Mouse (Mus musculus) lung, embryonic 15.5 days (tissue): ENCODE data around the gene Klhl24. TPM values are rescaled to one million over a fixed set of nuclear protein-coding genes. Genes with fewer than 3 reads are reported as not detected.
"Not testable (repeated sequence)": the region's sequence is repeated elsewhere in the genome, so short reads cannot be mapped to it uniquely, and the experiment has no call there.

Source experiments
- ATAC-seq: fragments of 200-750 bp; cut with Nextera tagmentation; 2 replicates; pipeline ENCODE4 v1.8.0; 2017; ENCODE audit warnings: moderate number of reproducible peaks, borderline replicate concordance; ENCODE audit not compliant: low FRiP score, low TSS enrichment; ENCODE audit errors: extremely low read depth
- H3K27ac ChIP-seq: fragments of 300-500 bp; sonication (generic); 2 replicates; pipeline ENCODE4 v1.5.1; 2015; ENCODE audit warnings: moderate library complexity, mild to moderate bottlenecking, inconsistent platforms
- H3K27me3 ChIP-seq: fragments of 300-500 bp; sonication (generic); 2 replicates; pipeline ENCODE4 v1.6.1; 2015; ENCODE audit warnings: inconsistent platforms
- H3K36me3 ChIP-seq: fragments of 300-500 bp; sonication (generic); 2 replicates; pipeline ENCODE4 v1.6.1; 2015; ENCODE audit warnings: inconsistent platforms
- H3K4me1 ChIP-seq: fragments of 300-500 bp; sonication (generic); 2 replicates; pipeline ENCODE4 v1.6.1; 2015; ENCODE audit warnings: inconsistent platforms
- H3K4me2 ChIP-seq: fragments of 300-500 bp; sonication (generic); 2 replicates; pipeline ENCODE4 v1.6.1; 2015; ENCODE audit warnings: inconsistent platforms, mild to moderate bottlenecking, moderate library complexity
- H3K4me3 ChIP-seq: fragments of 300-500 bp; sonication (generic); 2 replicates; pipeline ENCODE4 v1.5.1; 2015; ENCODE audit warnings: mild to moderate bottlenecking, inconsistent platforms
- H3K9ac ChIP-seq: fragments of 300-500 bp; sonication (generic); 2 replicates; pipeline ENCODE4 v1.6.1; 2015; ENCODE audit warnings: inconsistent platforms
- H3K9me3 ChIP-seq: fragments of 300-500 bp; sonication (generic); 2 replicates; pipeline ENCODE4 v1.6.1; 2016; ENCODE audit warnings: inconsistent platforms
- WGBS: fragments of 180-500 bp; shearing (Covaris S2); methylation state at CpG from one replicate; pipeline ENCODE4 v1.1.7; 2015; 5-methylcytosine and 5-hydroxymethylcytosine counted together
- polyA plus RNA-seq: library from polyadenylated mRNA; unstranded; fragments of >200 nt; fragmentation: Nextera tagmentation; extraction: Ambion mirVana; gene quantifications from 2 replicates; pipeline ENCODE4 v1.2.1, GENCODE M21; 2015

Gene Klhl24
- polyA plus RNA-seq, 1 experiment from 2014 or later, result 31.3 TPM

DNA sequence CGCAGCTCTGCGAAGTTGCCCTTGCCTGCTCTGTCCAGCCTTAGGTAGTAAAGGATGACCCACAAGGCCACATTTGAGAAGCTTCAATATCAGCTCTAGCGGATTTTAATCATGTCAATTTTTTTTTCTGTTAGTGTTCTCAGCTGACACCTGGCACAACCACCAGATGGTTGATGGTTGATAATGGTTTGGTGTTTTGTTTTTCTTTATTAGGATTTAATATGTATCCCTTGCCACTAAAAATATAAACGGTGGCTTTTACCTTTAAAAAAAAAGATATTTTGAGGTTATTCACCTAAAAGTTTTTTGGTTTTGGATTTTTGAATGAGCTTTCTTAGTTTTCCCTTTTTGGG lies 1.0 kb downstream of the Klhl24 start:
- Histone ChIP-seq H3K27ac (peak overlapping the region; percentile 98), H3K9me3 (peaks cover under 1% of the 10 kb centered on the region), H3K4me2 (peak overlapping the region; percentile 54), H3K4me1 (no peaks in the 10 kb centered on the region), H3K36me3 (peaks cover 8% of the 10 kb centered on the region), H3K9ac (peak overlapping the region; percentile 82), H3K27me3 (no peaks in the 10 kb centered on the region), H3K4me3 (peak overlapping the region; percentile 72)
- 4% methylated on average over 4 of the region's 4 CpGs for WGBS
- ATAC-seq, result no peak

DNA sequence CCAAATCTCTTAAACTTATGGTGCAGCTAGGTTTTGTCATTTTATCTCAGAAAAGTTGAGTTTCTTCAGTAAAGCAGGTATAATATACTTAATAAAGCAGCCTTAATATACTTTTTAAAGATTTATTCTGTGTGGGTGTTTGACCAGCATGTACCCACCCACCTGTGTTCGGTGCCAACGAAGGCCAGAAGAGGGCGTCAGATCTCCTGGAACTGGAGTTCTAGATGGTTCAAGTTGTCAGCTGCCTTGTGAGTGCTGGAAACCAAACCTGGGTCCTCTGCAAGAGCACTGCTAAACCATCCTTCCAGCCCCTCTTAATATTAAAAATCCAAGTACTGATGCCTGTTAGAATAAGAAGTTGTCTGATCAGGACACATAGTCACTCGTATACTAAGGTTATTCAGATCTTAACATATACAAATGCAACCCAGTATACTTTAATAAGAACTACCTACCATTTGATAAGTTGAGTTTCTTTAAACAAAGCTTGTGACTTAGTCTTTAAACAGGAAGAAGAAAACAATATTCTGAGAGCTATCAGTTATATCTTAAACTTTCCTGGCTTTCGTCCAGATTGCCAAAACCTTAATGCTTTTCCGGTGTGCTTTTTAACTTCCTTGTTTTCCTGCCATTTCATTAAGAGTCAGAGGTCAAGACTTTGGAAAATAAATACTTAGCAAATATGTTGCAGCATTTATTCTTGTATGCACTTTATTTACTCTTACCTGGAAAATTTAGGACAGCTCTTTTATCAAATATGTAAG lies 1.7 kb downstream of the Klhl24 start:
- no peaks in the 10 kb centered on the region for H3K27me3 ChIP-seq
- no peaks in the 10 kb centered on the region for H3K4me1 ChIP-seq
- no peak overlapping the region for H3K4me3 ChIP-seq
- peak overlapping the region; percentile 54; the same call in 1 of the 2 replicates for H3K4me2 ChIP-seq
- H3K27ac ChIP-seq, result no peak overlapping the region
- no peak overlapping the region for H3K9ac ChIP-seq
- 78% methylated on average over 6 of the region's 6 CpGs for WGBS
- ATAC-seq, result no peak
- H3K36me3 ChIP-seq, result peaks cover 15% of the 10 kb centered on the region
- H3K9me3 ChIP-seq, result peaks cover 8% of the 10 kb centered on the region

DNA sequence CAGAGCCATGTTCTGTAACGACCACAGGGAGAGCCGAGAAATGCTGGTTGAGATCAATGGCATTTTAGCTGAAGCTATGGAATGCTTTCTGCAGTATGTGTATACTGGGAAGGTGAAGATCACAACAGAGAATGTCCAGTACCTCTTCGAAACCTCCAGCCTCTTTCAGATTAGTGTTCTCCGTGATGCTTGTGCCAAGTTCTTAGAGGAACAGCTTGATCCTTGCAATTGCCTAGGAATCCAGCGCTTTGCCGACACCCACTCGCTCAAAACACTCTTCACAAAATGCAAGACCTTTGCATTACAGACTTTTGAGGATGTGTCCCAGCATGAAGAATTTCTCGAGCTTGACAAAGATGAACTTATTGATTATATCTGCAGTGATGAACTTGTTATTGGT lies 9.7 kb downstream of the Klhl24 start:
- no peak for ATAC-seq
- Histone ChIP-seq H3K9me3 (peaks cover 10% of the 10 kb centered on the region), H3K4me1 (no peaks in the 10 kb centered on the region), H3K9ac (no peak overlapping the region), H3K27ac (no peak overlapping the region), H3K4me3 (no peak overlapping the region), H3K36me3 (peaks cover 65% of the 10 kb centered on the region), H3K4me2 (no peak overlapping the region), H3K27me3 (no peaks in the 10 kb centered on the region)
- WGBS, result 93% methylated on average over 8 of the region's 8 CpGs

- no peak overlapping the region for H3K27ac ChIP-seq
- peaks cover 3% of the 10 kb centered on the region; the same call in 1 of the 2 replicates for H3K9me3 ChIP-seq
- H3K36me3 ChIP-seq, result peaks cover 55% of the 10 kb centered on the region
- no peaks in the 10 kb centered on the region for H3K4me1 ChIP-seq
- over 99% methylated on average over 6 of the region's 6 CpGs for WGBS
- H3K9ac ChIP-seq, result no peak overlapping the region
- no peak overlapping the region for H3K4me2 ChIP-seq
- no peak for ATAC-seq
- no peaks in the 10 kb centered on the region for H3K27me3 ChIP-seq
- H3K4me3 ChIP-seq, result no peak overlapping the region
Observed at GRCm38 (mm10) chr16:20108961-20109360, 11.6 kb downstream of the Klhl24 start.

DNA sequence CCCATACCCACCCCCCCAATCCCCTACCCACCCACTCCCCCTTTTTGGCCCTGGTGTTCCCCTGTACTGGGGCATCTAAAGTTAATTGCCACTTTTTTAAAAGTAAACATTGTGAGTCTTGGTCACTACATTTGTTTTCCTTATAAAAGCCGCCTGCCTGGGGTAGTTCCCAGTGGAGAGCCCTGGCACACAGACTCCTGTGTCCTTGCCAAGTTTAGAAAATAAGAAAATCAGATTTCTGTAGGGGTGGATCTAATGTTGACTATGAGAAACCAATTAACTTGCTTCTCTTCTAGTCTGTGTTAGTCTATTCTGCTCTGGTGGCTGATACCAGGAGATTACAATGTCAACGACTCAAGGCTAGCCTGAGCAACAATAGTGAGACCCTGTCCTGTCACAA lies 15.3 kb downstream of the Klhl24 start:
- Histone ChIP-seq H3K4me3 (no peak overlapping the region), H3K4me1 (no peaks in the 10 kb centered on the region), H3K4me2 (no peak overlapping the region), H3K9me3 (no peaks in the 10 kb centered on the region), H3K27ac (no peak overlapping the region), H3K27me3 (no peaks in the 10 kb centered on the region), H3K36me3 (peaks cover 40% of the 10 kb centered on the region), H3K9ac (no peak overlapping the region)
- ATAC-seq, result no peak; the same call in 1 of the 2 replicates
- 56% methylated on average over 2 of the region's 2 CpGs for WGBS

DNA sequence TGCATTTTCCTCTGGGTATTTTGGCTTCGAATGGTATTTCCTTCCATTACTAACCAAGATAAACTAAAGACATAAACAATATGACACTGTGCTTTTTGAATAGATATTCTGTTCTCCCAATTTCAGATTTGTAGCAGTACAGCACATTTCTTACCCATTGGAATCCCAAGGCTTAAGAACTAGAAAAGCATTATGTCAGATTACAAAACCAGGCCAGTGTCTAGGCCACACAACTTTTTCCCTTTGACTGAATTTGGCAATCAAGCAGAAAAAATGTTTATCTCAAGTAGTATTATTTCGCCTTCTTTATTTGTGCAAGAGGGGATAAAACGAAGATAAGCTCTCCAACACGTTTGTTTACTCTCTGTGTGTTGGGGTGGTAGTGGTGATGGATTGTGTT lies 18.7 kb downstream of the Klhl24 start:
- H3K4me3 ChIP-seq, result no peak overlapping the region
- H3K27ac ChIP-seq, result no peak overlapping the region
- no peak overlapping the region for H3K4me2 ChIP-seq
- ATAC-seq, result no peak
- H3K9me3 ChIP-seq, result no peaks in the 10 kb centered on the region
- no peaks in the 10 kb centered on the region for H3K4me1 ChIP-seq
- H3K27me3 ChIP-seq, result no peaks in the 10 kb centered on the region
- H3K9ac ChIP-seq, result no peak overlapping the region
- WGBS, result 34% methylated on average over 4 of the region's 4 CpGs
- H3K36me3 ChIP-seq, result peaks cover 33% of the 10 kb centered on the region

- 69% methylated on average over 10 of the region's 10 CpGs for WGBS
- H3K9ac ChIP-seq, H3K4me1 ChIP-seq, ATAC-seq, H3K27me3 ChIP-seq, H3K4me3 ChIP-seq, H3K27ac ChIP-seq, H3K9me3 ChIP-seq, H3K4me2 ChIP-seq: not testable (repeated sequence)
- peaks cover 33% of the 10 kb centered on the region for H3K36me3 ChIP-seq
Observed at GRCm38 (mm10) chr16:20126319-20126883, 29.1 kb downstream of the Klhl24 start.

GRCm38 (mm10) chr16:20130397-20130796 lies 33.1 kb downstream of the Klhl24 start:
- Histone ChIP-seq H3K27me3 (no peaks in the 10 kb centered on the region), H3K27ac (no peak overlapping the region), H3K4me1 (no peaks in the 10 kb centered on the region), H3K9ac (no peak overlapping the region), H3K4me2 (no peak overlapping the region), H3K4me3 (no peak overlapping the region), H3K36me3 (0 out of 2 replicates have a peak, but pooled peaks cover 12% of the 10 kb centered on the region), H3K9me3 (no peaks in the 10 kb centered on the region)
- no peak for ATAC-seq
- WGBS, result 49% methylated on average over 2 of the region's 2 CpGs

GRCm38 (mm10) chr16:20140772-20141531 lies 43.6 kb downstream of the Klhl24 start, which contains the start of gene Yeats2:
Gene Yeats2, plus strand, starts transcription at chr16:20141063.
- Histone ChIP-seq H3K9ac (peak within 1 kb of the TSS; percentile 62), H3K4me3 (peak within 1 kb of the TSS; percentile 69), H3K4me2 (peak within 1 kb of the TSS; percentile 55), H3K9me3 (no peaks in the 10 kb centered on the region), H3K27ac (peak within 1 kb of the TSS; percentile 83), H3K4me1 (peaks cover 16% of the 10 kb centered on the region), H3K27me3 (no peaks in the 10 kb centered on the region), H3K36me3 (peaks cover 7% of the 10 kb centered on the region; the same call in 1 of the 2 replicates)
- under 1% methylated on average over 90 of the region's 92 CpGs for WGBS
- ATAC-seq, result peak; percentile 94

GRCm38 (mm10) chr16:20144568-20144967 lies 47.2 kb downstream of the Klhl24 start:
- H3K4me3 ChIP-seq, result no peak overlapping the region
- H3K27me3 ChIP-seq, result no peaks in the 10 kb centered on the region
- H3K36me3 ChIP-seq, result peaks cover 7% of the 10 kb centered on the region; the same call in 1 of the 2 replicates
- no peak overlapping the region for H3K9ac ChIP-seq
- no peak overlapping the region for H3K27ac ChIP-seq
- no peak for ATAC-seq
- no peaks in the 10 kb centered on the region for H3K9me3 ChIP-seq
- peaks cover 16% of the 10 kb centered on the region for H3K4me1 ChIP-seq
- 75% methylated on average over 3 of the region's 3 CpGs for WGBS
- H3K4me2 ChIP-seq, result no peak overlapping the region

DNA sequence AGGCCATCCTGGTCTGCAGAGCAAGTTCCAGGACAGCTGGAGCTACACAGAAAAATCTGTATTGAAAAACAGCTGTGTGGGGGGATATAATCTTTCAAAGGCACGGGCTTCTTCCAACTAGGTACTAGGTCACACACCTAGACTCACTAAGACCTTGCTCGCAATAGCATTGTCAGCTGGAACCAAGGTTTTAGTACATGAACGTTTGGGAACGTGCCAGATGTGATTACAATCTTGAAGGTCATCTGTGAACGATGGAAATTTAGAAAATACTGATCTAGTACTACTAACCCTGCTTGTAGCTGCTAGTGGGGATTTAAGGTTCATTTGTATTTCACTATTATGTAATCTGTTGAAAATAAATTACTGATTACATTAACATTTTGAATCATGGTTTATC lies 54.6 kb downstream of the Klhl24 start:
- Histone ChIP-seq H3K36me3 (peaks cover 35% of the 10 kb centered on the region), H3K4me3 (no peak overlapping the region), H3K9ac (no peak overlapping the region), H3K27me3 (no peaks in the 10 kb centered on the region), H3K9me3 (no peaks in the 10 kb centered on the region), H3K4me2 (no peak overlapping the region), H3K4me1 (no peaks in the 10 kb centered on the region), H3K27ac (no peak overlapping the region)
- ATAC-seq, result no peak
- 60% methylated on average over 5 of the region's 5 CpGs for WGBS

GRCm38 (mm10) chr16:20153742-20154141 lies 56.4 kb downstream of the Klhl24 start:
- H3K36me3 ChIP-seq, result peaks cover 44% of the 10 kb centered on the region
- H3K4me2 ChIP-seq, result no peak overlapping the region
- peak; percentile 67; the same call in 1 of the 2 replicates for ATAC-seq
- H3K27me3 ChIP-seq, result no peaks in the 10 kb centered on the region
- H3K4me3 ChIP-seq, result no peak overlapping the region
- no peaks in the 10 kb centered on the region for H3K9me3 ChIP-seq
- WGBS, result 26% methylated on average over 3 of the region's 3 CpGs
- peak overlapping the region; percentile 47; the same call in 1 of the 2 replicates for H3K27ac ChIP-seq
- H3K9ac ChIP-seq, result no peak overlapping the region
- no peaks in the 10 kb centered on the region for H3K4me1 ChIP-seq
